Comparison of ENCODE assay signal across 14 mouse cellular contexts in genomic region chr4:144872905-144873304, GRCm38 (mm10). TPM values are rescaled to one million over a fixed set of nuclear protein-coding genes. Genes with fewer than 3 reads are reported as not detected.
DNase-seq lines count a peak whose midpoint lies in the region; ATAC-seq lines count a peak whose summit lies in the region.
"Had no signal": no experiment of that assay in that cellular context is flagged by ENCODE, and none has a peak within 500 bp of the region (broad histone marks: within the 10 kb centered on the region; RNA-seq: fewer than 3 reads in every experiment).

No protein-coding gene starts in this region.

- H3K4me2 ChIP-seq in limb, embryonic 11.5 days (ENCODE audit: low read depth, severe bottlenecking): no peak overlapping the region
- H3K4me2 ChIP-seq in limb, embryonic 13.5 days (replicated peaks): no peak overlapping the region
- H3K4me2 ChIP-seq: embryonic facial prominence, embryonic 12.5 days had no signal

- H3K9me3 ChIP-seq in limb, embryonic 11.5 days (ENCODE audit: control insufficient read depth, low read length): no peaks in the 10 kb centered on the region
- H3K9me3 ChIP-seq in limb, embryonic 10.5 days (replicated peaks): no peaks in the 10 kb centered on the region
- H3K9me3 ChIP-seq in limb, embryonic 13.5 days: no peaks in the 10 kb centered on the region
- H3K9me3 ChIP-seq: embryonic facial prominence, embryonic 12.5 days had no signal

- no peaks in the 10 kb centered on the region for H3K27me3 ChIP-seq in limb, embryonic 11.5 days (ENCODE audit: control insufficient read depth, insufficient read depth, low read length)
- H3K27me3 ChIP-seq in limb, embryonic 10.5 days (ENCODE audit: low read depth, poor library complexity, severe bottlenecking): no peaks in the 10 kb centered on the region
- H3K27me3 ChIP-seq in limb, embryonic 13.5 days: no peaks in the 10 kb centered on the region

- WGBS in limb, embryonic 11.5 days: 31% methylated on average over 6 of the region's 6 CpGs
- 38% methylated on average over 6 of the region's 6 CpGs for WGBS in limb, embryonic 10.5 days
- WGBS in limb, embryonic 13.5 days: 20% methylated on average over 6 of the region's 6 CpGs

- no peak overlapping the region for H3K9ac ChIP-seq in limb, embryonic 11.5 days (ENCODE audit: low read length)
- no peak overlapping the region for H3K9ac ChIP-seq in limb, embryonic 13.5 days
- H3K9ac ChIP-seq: embryonic facial prominence, embryonic 12.5 days had no signal

- no peaks in the 10 kb centered on the region for H3K4me1 ChIP-seq in limb, embryonic 11.5 days (ENCODE audit: control insufficient read depth, insufficient read depth, low read length)
- H3K4me1 ChIP-seq in limb, embryonic 10.5 days: no peaks in the 10 kb centered on the region; the same call in 1 of the 2 replicates
- H3K4me1 ChIP-seq in limb, embryonic 13.5 days: peaks cover 8% of the 10 kb centered on the region; the same call in 1 of the 2 replicates
- H3K4me1 ChIP-seq: embryonic facial prominence, embryonic 12.5 days had no signal

- peak; percentile 38 for DNase-seq in embryo, embryonic 10 days (ENCODE audit: low spot score)
- no peak for DNase-seq in embryo, embryonic 9.5 days (ENCODE audit: extremely low spot score)
- no peak for DNase-seq in limb, embryonic 11.5 days (ENCODE audit: low spot score)
- no peak for DNase-seq in limb, embryonic 10.5 days (ENCODE audit: low spot score)
- DNase-seq in NIH3T3 (ENCODE audit: low read depth): peak; percentile 39
- no peak for DNase-seq in heart, postnatal 4 days
- DNase-seq: kidney, postnatal 14 days; left cerebral cortex, postnatal 4 days; midbrain, embryonic 14.5 days; thymus, postnatal 4 days had no signal

- no peaks in the 10 kb centered on the region for H3K36me3 ChIP-seq in limb, embryonic 11.5 days (ENCODE audit: control insufficient read depth, insufficient read depth, low read length)
- no peaks in the 10 kb centered on the region for H3K36me3 ChIP-seq in limb, embryonic 10.5 days
- no peaks in the 10 kb centered on the region for H3K36me3 ChIP-seq in limb, embryonic 13.5 days
- H3K36me3 ChIP-seq: embryonic facial prominence, embryonic 12.5 days had no signal

- ATAC-seq in limb, embryonic 11.5 days (ENCODE audit: insufficient number of reproducible peaks, low FRiP score, low TSS enrichment, low read depth): 0 out of 2 replicates have a peak, but pooled peaks have one; percentile 55
- peak; percentile 64; the same call in 1 of the 2 replicates for ATAC-seq in limb, embryonic 13.5 days (ENCODE audit: low FRiP score, low read depth)
- ATAC-seq in monocyte, adult 5-6 weeks (replicated peaks; ENCODE audit: insufficient number of reproducible peaks, low FRiP score, low TSS enrichment, poor library complexity, severe bottlenecking): no peak
- ATAC-seq: forebrain, embryonic 16.5 days had no signal

- H3K4me3 ChIP-seq in limb, embryonic 11.5 days (ENCODE audit: low read depth, low read length): no peak overlapping the region
- no peak overlapping the region for H3K4me3 ChIP-seq in limb, embryonic 10.5 days
- H3K4me3 ChIP-seq in limb, embryonic 13.5 days: no peak overlapping the region
- H3K4me3 ChIP-seq: embryonic facial prominence, embryonic 12.5 days had no signal

- H3K27ac ChIP-seq in limb, embryonic 11.5 days (replicated peaks; ENCODE audit: low read depth, low read length): no peak overlapping the region
- H3K27ac ChIP-seq in limb, embryonic 10.5 days: no peak overlapping the region
- no peak overlapping the region for H3K27ac ChIP-seq in limb, embryonic 13.5 days
- H3K27ac ChIP-seq: embryonic facial prominence, embryonic 12.5 days had no signal

RNA-seq across cellular contexts. Expression of gene Dhrs3, which starts 19.7 kb away (rescaled TPM):
- polyA plus RNA-seq in limb, embryonic 11.5 days (2014; fragmentation: Nextera tagmentation; extraction: Ambion mirVana): 48.5 and 50.2 TPM in 2 replicates
- polyA plus RNA-seq in limb, embryonic 10.5 days (2016; fragmentation: Nextera tagmentation; extraction: Ambion mirVana): 29.5 and 49.8 TPM in 2 replicates
- 113 and 140 TPM in 2 replicates for polyA plus RNA-seq in limb, embryonic 13.5 days (2015; fragmentation: Nextera tagmentation; extraction: Ambion mirVana)
- 42.6 to 50.4 TPM (median 43.0 TPM) in 3 replicates for total RNA-seq in monocyte, adult 5-6 weeks (2017)
- total RNA-seq in heart, postnatal 4 days (2021): 10 to 100 TPM; 40.6 to 50.7 TPM

Comparison
In these comparisons a context has a peak if more than half of its experiments do, and no peak if none do; other contexts are left out.
1. DNase-seq: peak in embryo, embryonic 10 days (single experiment) and NIH3T3 (single experiment); none in embryo, embryonic 9.5 days (single experiment), limb, embryonic 11.5 days (single experiment), limb, embryonic 10.5 days (single experiment) and heart, postnatal 4 days (single experiment).